ENCODE assay signal across 9 mouse cellular contexts in the genomic region with DNA sequence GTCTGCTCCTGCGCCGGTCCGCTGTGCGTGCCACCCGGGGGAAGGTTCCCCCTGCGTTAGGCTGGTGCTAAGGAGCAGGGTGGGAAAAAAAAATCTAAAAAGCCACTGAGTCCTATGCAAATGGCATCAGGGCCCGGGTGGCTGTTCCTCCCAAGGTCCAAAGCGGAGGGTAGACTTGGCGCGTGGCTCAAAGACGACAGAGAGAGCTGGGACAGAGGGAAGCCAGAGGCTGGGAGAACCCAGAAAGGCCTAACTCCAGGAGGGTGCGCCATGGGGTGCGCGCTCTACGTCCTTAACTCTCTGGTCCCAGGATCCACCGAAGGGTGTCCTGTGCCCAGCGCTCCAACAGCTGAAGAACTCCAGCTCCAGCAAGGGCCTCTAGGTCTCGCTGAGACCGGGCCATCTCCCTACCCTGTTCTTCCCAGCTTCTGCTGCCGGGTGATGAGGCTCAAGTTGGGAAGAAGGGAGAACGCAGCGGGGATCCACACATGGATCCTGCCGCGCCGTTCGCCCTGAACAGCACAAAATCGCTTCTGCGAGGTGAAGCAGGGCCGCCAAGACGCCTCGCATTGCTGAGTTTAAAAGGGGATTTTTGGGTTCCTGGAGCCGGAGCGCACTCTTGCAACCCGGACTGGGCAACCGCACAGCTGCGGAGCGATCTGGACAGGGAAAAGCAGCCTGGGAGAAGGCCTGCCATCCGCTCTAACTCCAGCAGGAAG. TPM values are rescaled to one million over a fixed set of nuclear protein-coding genes. Genes with fewer than 3 reads are reported as not detected.
DNase-seq lines count a peak whose midpoint lies in the region; ATAC-seq lines count a peak whose summit lies in the region.
"Had no signal": no experiment of that assay in that cellular context is flagged by ENCODE, and none has a peak within 500 bp of the region (broad histone marks: within the 10 kb centered on the region; RNA-seq: fewer than 3 reads in every experiment).

No protein-coding gene starts in this region.

- H3K4me1 ChIP-seq in embryonic facial prominence, embryonic 11.5 days (ENCODE audit: control insufficient read depth, insufficient read depth, low read length): peaks cover 9% of the 10 kb centered on the region
- peaks cover 42% of the 10 kb centered on the region for H3K4me1 ChIP-seq in heart, embryonic 13.5 days
- peaks cover 5% of the 10 kb centered on the region; the same call in 1 of the 2 replicates for H3K4me1 ChIP-seq in kidney, embryonic 16.5 days (ENCODE audit: insufficient read depth, low read length)
- H3K4me1 ChIP-seq in midbrain, embryonic 11.5 days (ENCODE audit: control insufficient read depth, insufficient read depth, low read length): peaks cover 17% of the 10 kb centered on the region

- WGBS in embryonic facial prominence, embryonic 11.5 days: 1% methylated on average over 38 of the region's 38 CpGs
- 6% methylated on average over 38 of the region's 38 CpGs for WGBS in heart, embryonic 13.5 days
- WGBS in kidney, embryonic 16.5 days: 6% methylated on average over 38 of the region's 38 CpGs
- WGBS in midbrain, embryonic 11.5 days: under 1% methylated on average over 38 of the region's 38 CpGs

- H3K4me2 ChIP-seq in embryonic facial prominence, embryonic 11.5 days (ENCODE audit: low read depth, low read length): peak overlapping the region; percentile 61
- peak overlapping the region; percentile 83 for H3K4me2 ChIP-seq in heart, embryonic 13.5 days
- H3K4me2 ChIP-seq in kidney, embryonic 16.5 days (replicated peaks; ENCODE audit: low read depth, low read length): peak overlapping the region; percentile 89
- peak overlapping the region; percentile 89 for H3K4me2 ChIP-seq in midbrain, embryonic 11.5 days

- no peaks in the 10 kb centered on the region for H3K9me3 ChIP-seq in embryonic facial prominence, embryonic 11.5 days (replicated peaks; ENCODE audit: control insufficient read depth, low read length)
- H3K9me3 ChIP-seq in heart, embryonic 13.5 days: no peaks in the 10 kb centered on the region
- no peaks in the 10 kb centered on the region for H3K9me3 ChIP-seq in kidney, embryonic 16.5 days (ENCODE audit: low read length)
- no peaks in the 10 kb centered on the region for H3K9me3 ChIP-seq in midbrain, embryonic 11.5 days (ENCODE audit: control insufficient read depth, low read length)

- peak; percentile 39 to 44 for DNase-seq in cerebellum, postnatal 10 days
- DNase-seq in cerebellum, adult 11-12 months: no peak
- peak; percentile 56 for DNase-seq in embryonic facial prominence, embryonic 11.5 days (ENCODE audit: low spot score)
- DNase-seq in midbrain, embryonic 11.5 days (ENCODE audit: low spot score, missing footprints): peak; percentile 98
- DNase-seq in urinary bladder, postnatal 4 days (ENCODE audit: low spot score in 2 of 2): peak; percentile 32 to 61

- peak overlapping the region; percentile 40 for H3K4me3 ChIP-seq in embryonic facial prominence, embryonic 11.5 days (ENCODE audit: low read depth, low read length)
- peak overlapping the region; percentile 52 for H3K4me3 ChIP-seq in heart, embryonic 13.5 days
- H3K4me3 ChIP-seq in kidney, embryonic 16.5 days (ENCODE audit: low read length): peak overlapping the region; percentile 63
- peak overlapping the region; percentile 49 for H3K4me3 ChIP-seq in midbrain, embryonic 11.5 days (ENCODE audit: low read depth, low read length)

- H3K27me3 ChIP-seq in embryonic facial prominence, embryonic 11.5 days (ENCODE audit: control insufficient read depth, insufficient read depth, low read length): peaks cover 6% of the 10 kb centered on the region; the same call in 1 of the 2 replicates
- peaks cover 39% of the 10 kb centered on the region for H3K27me3 ChIP-seq in heart, embryonic 13.5 days (replicated peaks)
- no peaks in the 10 kb centered on the region for H3K27me3 ChIP-seq in kidney, embryonic 16.5 days (ENCODE audit: insufficient read depth, low read length)
- H3K27me3 ChIP-seq in midbrain, embryonic 11.5 days (ENCODE audit: control insufficient read depth, insufficient read depth, low read length): peaks cover 3% of the 10 kb centered on the region

- H3K9ac ChIP-seq in embryonic facial prominence, embryonic 11.5 days (replicated peaks; ENCODE audit: low read length): peak overlapping the region; percentile 68
- H3K9ac ChIP-seq in heart, embryonic 13.5 days: peak overlapping the region; percentile 79
- peak overlapping the region; percentile 93 for H3K9ac ChIP-seq in kidney, embryonic 16.5 days (replicated peaks; ENCODE audit: low read length)
- peak overlapping the region; percentile 80 for H3K9ac ChIP-seq in midbrain, embryonic 11.5 days (ENCODE audit: low read length)

- H3K27ac ChIP-seq in embryonic facial prominence, embryonic 11.5 days (replicated peaks; ENCODE audit: low read depth, low read length): peak overlapping the region; percentile 49; the same call in 1 of the 2 replicates
- peak overlapping the region; percentile 65 for H3K27ac ChIP-seq in heart, embryonic 13.5 days (replicated peaks)
- peak overlapping the region; percentile 93 for H3K27ac ChIP-seq in kidney, embryonic 16.5 days (ENCODE audit: low read length)
- peak overlapping the region; percentile 58 for H3K27ac ChIP-seq in midbrain, embryonic 11.5 days (ENCODE audit: low read depth, low read length)

- H3K36me3 ChIP-seq in embryonic facial prominence, embryonic 11.5 days (replicated peaks; ENCODE audit: control insufficient read depth, insufficient read depth, low read depth, low read length): peaks cover 3% of the 10 kb centered on the region
- peaks cover 11% of the 10 kb centered on the region for H3K36me3 ChIP-seq in heart, embryonic 13.5 days
- peaks cover 17% of the 10 kb centered on the region for H3K36me3 ChIP-seq in kidney, embryonic 16.5 days (ENCODE audit: insufficient read depth, low read length)
- peaks cover 9% of the 10 kb centered on the region; the same call in 1 of the 2 replicates for H3K36me3 ChIP-seq in midbrain, embryonic 11.5 days (ENCODE audit: control insufficient read depth, insufficient read depth, low read length)

- no peak for ATAC-seq in embryonic facial prominence, embryonic 11.5 days (replicated peaks; ENCODE audit: insufficient number of reproducible peaks, low FRiP score, low TSS enrichment, low read depth)
- ATAC-seq in heart, embryonic 13.5 days (ENCODE audit: extremely low read depth, insufficient number of reproducible peaks, low FRiP score, low TSS enrichment): no peak
- ATAC-seq in kidney, embryonic 16.5 days (ENCODE audit: low FRiP score, low TSS enrichment): peak; percentile 11; the same call in 1 of the 2 replicates
- ATAC-seq in midbrain, embryonic 11.5 days (ENCODE audit: low FRiP score): no peak
- no peak for ATAC-seq in activated CD4-positive, CD25-positive, alpha-beta regulatory T cell, adult 4 months

RNA-seq across cellular contexts. Expression of gene Zfp503, which starts 6.7 kb away (rescaled TPM):
- 9.5 and 10.2 TPM in 2 replicates for polyA plus RNA-seq in embryonic facial prominence, embryonic 11.5 days (2014; fragmentation: Nextera tagmentation; extraction: Ambion mirVana)
- 3.3 and 4.2 TPM in 2 replicates for polyA plus RNA-seq in heart, embryonic 13.5 days (2015; fragmentation: Nextera tagmentation; extraction: Ambion mirVana)
- polyA plus RNA-seq in kidney, embryonic 16.5 days (2015; fragmentation: Nextera tagmentation; extraction: Ambion mirVana): 24.6 and 27.5 TPM in 2 replicates
- 6.2 and 7.5 TPM in 2 replicates for polyA plus RNA-seq in midbrain, embryonic 11.5 days (2014; fragmentation: Nextera tagmentation; extraction: Ambion mirVana)
- not detected for polyA plus RNA-seq in activated CD4-positive, CD25-positive, alpha-beta regulatory T cell, adult 4 months (2017; shearing (Covaris generic))

RNA-seq across cellular contexts. Expression of gene Lrmda, which starts 36.8 kb away (rescaled TPM):
- 0.22 TPM in 1 of 2 replicates, not detected in the other for polyA plus RNA-seq in embryonic facial prominence, embryonic 11.5 days (2014; fragmentation: Nextera tagmentation; extraction: Ambion mirVana)
- 0.43 and 0.60 TPM in 2 replicates for polyA plus RNA-seq in heart, embryonic 13.5 days (2015; fragmentation: Nextera tagmentation; extraction: Ambion mirVana)
- polyA plus RNA-seq in kidney, embryonic 16.5 days (2015; fragmentation: Nextera tagmentation; extraction: Ambion mirVana): 0.45 and 0.76 TPM in 2 replicates
- 0.23 and 0.34 TPM in 2 replicates for polyA plus RNA-seq in midbrain, embryonic 11.5 days (2014; fragmentation: Nextera tagmentation; extraction: Ambion mirVana)
- polyA plus RNA-seq in activated CD4-positive, CD25-positive, alpha-beta regulatory T cell, adult 4 months (2017; shearing (Covaris generic)): not detected
- polyA plus RNA-seq: C2C12 had no signal
